Mouse (Mus musculus) embryonic facial prominence, embryonic 13.5 days (tissue): ENCODE measurements around the gene Pard3. TPM values are rescaled to one million over a fixed set of nuclear protein-coding genes. Genes with fewer than 3 reads are reported as not detected.

Source experiments
- ATAC-seq: fragments of 200-750 bp; cut with Nextera tagmentation; 2 replicates; pipeline ENCODE4 v1.8.0; 2017; ENCODE audit warnings: low read depth; ENCODE audit not compliant: insufficient number of reproducible peaks, insufficient read depth, low FRiP score, low TSS enrichment
- H3K27ac ChIP-seq: fragments of 300-500 bp; sonication (generic); 2 replicates; pipeline ENCODE4 v1.5.1; 2015; ENCODE audit warnings: moderate library complexity, mild to moderate bottlenecking, inconsistent platforms
- H3K27me3 ChIP-seq: fragments of 300-500 bp; sonication (generic); 2 replicates; pipeline ENCODE4 v1.6.1; 2015; ENCODE audit warnings: mild to moderate bottlenecking, inconsistent platforms
- H3K36me3 ChIP-seq: fragments of 300-500 bp; sonication (generic); 2 replicates; pipeline ENCODE4 v1.6.1; 2015; ENCODE audit warnings: mild to moderate bottlenecking, inconsistent platforms
- H3K4me1 ChIP-seq: fragments of 300-500 bp; sonication (generic); 2 replicates; pipeline ENCODE4 v1.6.1; 2015; ENCODE audit warnings: inconsistent platforms
- H3K4me2 ChIP-seq: fragments of 300-500 bp; sonication (generic); 2 replicates; pipeline ENCODE4 v1.6.1; 2015; ENCODE audit warnings: moderate library complexity, mild to moderate bottlenecking, inconsistent platforms
- H3K4me3 ChIP-seq: fragments of 300-500 bp; sonication (generic); 2 replicates; pipeline ENCODE4 v1.5.1; 2015; ENCODE audit warnings: mild to moderate bottlenecking, inconsistent platforms
- H3K9ac ChIP-seq: fragments of 300-500 bp; sonication (generic); 2 replicates; pipeline ENCODE4 v1.6.1; 2015; ENCODE audit warnings: mild to moderate bottlenecking, inconsistent platforms
- H3K9me3 ChIP-seq: fragments of 300-500 bp; sonication (generic); 2 replicates; pipeline ENCODE4 v1.6.1; 2016; ENCODE audit warnings: inconsistent platforms
- WGBS: fragments of 180-500 bp; shearing (Covaris S2); methylation state at CpG from one replicate; pipeline ENCODE4 v1.1.7; 2015; ENCODE audit warnings: mixed read lengths; 5-methylcytosine and 5-hydroxymethylcytosine counted together
- polyA plus RNA-seq: library from polyadenylated mRNA; unstranded; fragments of >200 nt; fragmentation: Nextera tagmentation; extraction: Ambion mirVana; gene quantifications from 2 replicates; pipeline ENCODE4 v1.2.1, GENCODE M21; 2015

Pard3 gene
- polyA plus RNA-seq, 1 experiment from 2014 or later: 35.6 TPM

DNA sequence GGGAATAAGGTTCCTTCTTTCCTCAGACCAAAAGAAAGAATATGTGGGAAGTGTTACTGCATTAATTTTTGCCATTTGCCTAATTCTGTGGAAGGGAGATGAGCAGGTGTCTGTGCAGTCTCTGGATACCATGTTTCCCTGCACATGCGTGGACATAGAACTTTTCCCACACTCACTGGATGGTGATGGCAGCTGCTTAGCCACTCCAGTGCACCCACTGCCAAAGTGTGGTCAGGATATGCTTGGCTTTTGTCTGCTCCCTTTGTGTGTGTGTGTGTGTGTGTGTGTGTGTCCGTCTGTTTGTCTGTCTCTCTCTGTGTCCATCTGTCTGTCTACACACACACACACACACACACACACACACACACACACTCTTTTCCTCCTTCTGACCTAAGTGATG lies 119.8 kb downstream of the Pard3 start:
- WGBS: 42% methylated on average over 2 of the region's 2 CpGs
- Histone ChIP-seq H3K27ac (peak overlapping the region; percentile 16; the same call in 1 of the 2 replicates), H3K9ac (no peak overlapping the region), H3K36me3 (no peaks in the 10 kb centered on the region), H3K9me3 (no peaks in the 10 kb centered on the region), H3K27me3 (no peaks in the 10 kb centered on the region), H3K4me2 (no peak overlapping the region), H3K4me3 (no peak overlapping the region), H3K4me1 (peaks cover 56% of the 10 kb centered on the region)
- ATAC-seq: no peak

DNA sequence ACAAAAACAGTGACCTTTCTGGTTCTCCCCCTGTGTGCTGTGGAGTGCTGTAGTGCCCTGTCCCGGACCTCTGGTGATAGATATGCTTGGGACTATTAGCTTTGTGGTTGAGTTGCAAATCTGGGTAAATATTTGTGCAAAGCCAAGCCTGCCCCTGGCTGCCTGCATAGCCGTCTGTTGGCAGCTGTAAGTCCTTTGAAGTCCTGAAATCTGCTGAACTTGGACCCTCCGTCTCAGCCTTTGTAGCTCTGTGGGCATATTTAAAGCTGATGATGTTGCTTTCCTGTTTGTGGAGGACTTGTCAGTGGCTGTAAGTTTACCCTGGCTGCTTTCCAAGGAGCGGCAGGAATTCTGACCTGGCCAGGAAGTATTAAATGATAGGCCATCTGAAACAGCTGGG lies 120.3 kb downstream of the Pard3 start:
- H3K4me3 ChIP-seq: no peak overlapping the region
- peak overlapping the region; percentile 16; the same call in 1 of the 2 replicates for H3K27ac ChIP-seq
- no peak overlapping the region for H3K9ac ChIP-seq
- ATAC-seq: no peak
- WGBS: 23% methylated on average over 4 of the region's 4 CpGs
- H3K9me3 ChIP-seq: no peaks in the 10 kb centered on the region
- no peak overlapping the region for H3K4me2 ChIP-seq
- H3K4me1 ChIP-seq: peaks cover 56% of the 10 kb centered on the region
- H3K36me3 ChIP-seq: no peaks in the 10 kb centered on the region
- H3K27me3 ChIP-seq: no peaks in the 10 kb centered on the region

DNA sequence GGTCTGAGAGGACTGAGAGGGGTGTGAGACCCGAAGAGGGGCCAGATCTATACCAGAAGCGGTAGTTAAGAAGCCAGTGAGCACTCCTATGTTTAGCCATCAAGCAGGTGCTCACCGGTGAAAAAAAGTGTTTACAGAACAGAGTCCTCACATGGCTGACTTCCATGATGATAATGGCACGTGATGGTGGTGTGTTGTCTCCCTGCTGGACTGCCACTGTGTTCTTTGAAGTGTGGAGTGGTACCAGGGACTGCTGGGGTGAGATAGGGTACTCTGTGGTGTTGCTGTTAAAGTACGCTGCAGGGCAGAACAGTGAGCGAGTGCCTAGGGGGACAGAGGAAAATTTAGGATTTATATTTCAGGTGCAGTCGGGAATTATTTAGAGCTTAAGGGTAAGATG lies 122.2 kb downstream of the Pard3 start:
- H3K36me3 ChIP-seq: no peaks in the 10 kb centered on the region
- ATAC-seq: no peak
- no peak overlapping the region for H3K4me2 ChIP-seq
- H3K27me3 ChIP-seq: no peaks in the 10 kb centered on the region
- H3K27ac ChIP-seq: no peak overlapping the region
- WGBS: 59% methylated on average over 7 of the region's 7 CpGs
- H3K9ac ChIP-seq: no peak overlapping the region
- H3K9me3 ChIP-seq: no peaks in the 10 kb centered on the region
- peaks cover 65% of the 10 kb centered on the region for H3K4me1 ChIP-seq
- no peak overlapping the region for H3K4me3 ChIP-seq

DNA sequence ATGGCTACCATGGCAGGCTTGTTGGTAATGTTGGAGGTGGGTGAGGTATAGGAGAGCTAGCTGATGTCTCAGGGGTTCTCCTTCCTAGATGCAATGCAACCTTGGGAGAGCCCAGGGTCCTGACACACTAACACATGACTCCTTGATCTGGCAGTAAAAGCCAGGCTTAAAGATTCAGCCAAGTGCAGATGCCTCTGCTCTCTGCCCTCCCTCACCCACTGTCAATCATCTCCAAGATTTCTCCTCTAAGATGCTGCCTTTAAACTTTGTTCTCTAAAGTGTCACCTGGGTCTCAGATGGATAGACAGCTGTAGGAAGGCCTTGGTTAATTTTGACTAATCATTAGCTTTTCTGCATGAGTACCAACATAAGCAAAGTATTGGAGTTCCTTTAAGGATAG lies 125.0 kb downstream of the Pard3 start:
- no peak overlapping the region for H3K27ac ChIP-seq
- H3K9me3 ChIP-seq: no peaks in the 10 kb centered on the region
- H3K27me3 ChIP-seq: no peaks in the 10 kb centered on the region
- no peak overlapping the region for H3K4me3 ChIP-seq
- peaks cover 53% of the 10 kb centered on the region for H3K4me1 ChIP-seq
- H3K36me3 ChIP-seq: no peaks in the 10 kb centered on the region
- ATAC-seq: no peak
- no peak overlapping the region for H3K4me2 ChIP-seq
- H3K9ac ChIP-seq: no peak overlapping the region

DNA sequence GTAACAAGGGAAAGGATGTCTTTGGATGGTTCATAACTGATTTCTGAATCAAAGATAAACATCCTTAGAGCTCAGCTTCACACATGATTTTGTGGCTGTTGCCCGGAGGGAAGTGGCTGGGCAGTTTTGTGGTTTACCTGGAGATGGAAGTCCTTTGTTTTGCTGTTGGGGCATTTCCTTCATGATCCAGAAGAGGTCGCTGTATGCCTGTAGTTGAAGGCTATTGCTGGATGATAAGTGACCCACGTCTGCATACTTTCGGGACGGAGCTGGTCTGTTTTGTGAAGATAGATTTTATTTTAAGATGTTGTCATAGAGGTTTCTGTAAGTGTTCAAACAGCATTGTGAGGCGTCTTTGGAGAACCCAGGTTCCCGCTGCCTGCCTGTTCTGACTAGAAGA lies 126.7 kb downstream of the Pard3 start:
- H3K4me1 ChIP-seq: peaks cover 45% of the 10 kb centered on the region
- no peaks in the 10 kb centered on the region for H3K36me3 ChIP-seq
- no peak overlapping the region for H3K9ac ChIP-seq
- no peak overlapping the region for H3K4me2 ChIP-seq
- no peak for ATAC-seq
- no peaks in the 10 kb centered on the region for H3K9me3 ChIP-seq
- 40% methylated on average over 7 of the region's 7 CpGs for WGBS
- H3K27me3 ChIP-seq: no peaks in the 10 kb centered on the region
- no peak overlapping the region for H3K4me3 ChIP-seq
- no peak overlapping the region for H3K27ac ChIP-seq

DNA sequence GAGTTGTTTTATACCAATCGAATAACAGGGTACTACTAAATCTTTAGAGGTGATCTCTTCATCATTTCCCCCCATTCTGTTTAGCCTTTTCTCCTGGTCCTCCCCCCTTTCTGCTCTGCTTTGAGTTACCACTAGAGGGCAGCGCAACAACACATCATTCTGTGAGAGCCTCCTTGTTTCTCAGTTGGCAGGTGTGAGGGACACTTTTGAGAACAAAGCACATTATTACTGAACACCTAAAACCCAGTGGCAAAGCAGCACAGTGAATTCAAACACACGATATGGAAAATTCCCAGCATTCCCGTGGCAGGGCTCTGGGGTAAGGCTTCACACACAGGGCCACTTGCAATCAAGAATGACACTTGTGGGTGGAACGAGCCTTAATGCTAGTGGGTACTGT lies 127.7 kb downstream of the Pard3 start:
- H3K9ac ChIP-seq: no peak overlapping the region
- no peaks in the 10 kb centered on the region for H3K36me3 ChIP-seq
- H3K4me3 ChIP-seq: no peak overlapping the region
- H3K27me3 ChIP-seq: no peaks in the 10 kb centered on the region
- H3K9me3 ChIP-seq: no peaks in the 10 kb centered on the region
- H3K4me2 ChIP-seq: no peak overlapping the region
- H3K27ac ChIP-seq: no peak overlapping the region
- H3K4me1 ChIP-seq: peaks cover 49% of the 10 kb centered on the region
- no peak for ATAC-seq
- WGBS: 44% methylated on average over 5 of the region's 5 CpGs

DNA sequence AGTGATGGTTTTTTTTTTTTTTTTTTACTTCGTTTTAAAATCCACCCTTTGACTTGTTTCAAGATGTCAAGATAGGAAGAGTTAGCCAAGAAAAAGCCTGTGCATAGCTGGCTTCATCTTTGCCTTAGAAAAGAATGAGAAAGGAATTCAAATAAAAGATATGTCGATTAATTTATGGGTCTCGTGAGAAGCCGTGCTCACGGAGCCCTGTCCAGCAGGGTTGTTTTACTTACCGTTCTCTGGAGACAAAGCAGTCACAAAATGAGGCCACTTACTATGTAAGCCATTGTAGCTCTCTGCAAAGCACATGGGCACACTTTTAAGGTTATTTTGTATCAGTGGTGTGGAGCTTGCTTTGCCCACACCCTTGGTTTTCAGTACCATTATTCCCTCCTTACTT lies 128.1 kb downstream of the Pard3 start:
- Histone ChIP-seq H3K9ac (no peak overlapping the region), H3K27ac (no peak overlapping the region), H3K4me3 (no peak overlapping the region), H3K4me1 (peaks cover 49% of the 10 kb centered on the region), H3K36me3 (no peaks in the 10 kb centered on the region), H3K27me3 (no peaks in the 10 kb centered on the region), H3K9me3 (no peaks in the 10 kb centered on the region), H3K4me2 (no peak overlapping the region)
- WGBS: 77% methylated on average over 6 of the region's 6 CpGs
- ATAC-seq: no peak

DNA sequence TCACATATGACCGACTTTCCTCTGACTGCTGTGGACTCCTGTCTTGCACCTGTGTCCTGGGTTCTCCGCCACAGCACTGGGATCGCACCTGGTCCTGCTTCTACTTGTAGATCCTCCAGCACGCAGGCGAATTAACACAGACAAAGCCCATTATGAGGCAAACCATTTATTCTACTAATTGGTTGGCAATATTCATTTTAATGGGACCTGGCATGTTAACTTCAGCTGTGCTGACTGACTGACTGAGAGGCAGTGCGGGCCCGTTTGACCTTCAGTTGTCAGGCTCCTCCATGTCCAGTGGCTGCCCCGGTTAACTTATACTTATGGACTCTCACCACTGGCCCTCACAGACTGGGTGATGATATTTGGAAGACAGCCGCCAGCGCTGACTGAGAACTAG lies 128.6 kb downstream of the Pard3 start:
- 90% methylated on average over 10 of the region's 10 CpGs for WGBS
- H3K9me3 ChIP-seq: no peaks in the 10 kb centered on the region
- H3K9ac ChIP-seq: no peak overlapping the region
- no peaks in the 10 kb centered on the region for H3K36me3 ChIP-seq
- H3K4me1 ChIP-seq: peaks cover 51% of the 10 kb centered on the region
- H3K4me3 ChIP-seq: no peak overlapping the region
- no peaks in the 10 kb centered on the region for H3K27me3 ChIP-seq
- no peak overlapping the region for H3K27ac ChIP-seq
- no peak for ATAC-seq
- no peak overlapping the region for H3K4me2 ChIP-seq

DNA sequence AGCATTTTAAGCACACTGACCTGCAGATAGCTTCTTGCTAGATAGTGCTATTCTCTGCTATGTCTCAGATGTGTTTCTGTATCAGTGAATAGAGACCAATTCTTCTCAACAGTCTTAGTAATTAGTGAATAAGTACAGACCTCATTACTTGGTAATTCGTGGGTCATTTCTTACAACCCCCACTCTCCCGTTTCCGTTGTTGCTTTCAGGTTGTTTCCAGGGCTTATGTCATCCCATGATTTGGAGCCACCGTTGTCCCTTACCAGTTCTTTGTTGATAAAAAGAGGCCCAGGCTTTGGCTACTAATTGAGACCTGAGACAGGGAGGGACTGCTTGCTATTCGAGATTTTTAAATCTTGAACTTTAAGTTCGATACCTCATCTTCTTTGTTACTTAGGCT lies 129.7 kb downstream of the Pard3 start:
- H3K27ac ChIP-seq: no peak overlapping the region
- H3K9me3 ChIP-seq: no peaks in the 10 kb centered on the region
- no peaks in the 10 kb centered on the region for H3K27me3 ChIP-seq
- no peak overlapping the region for H3K4me3 ChIP-seq
- no peak overlapping the region for H3K9ac ChIP-seq
- peaks cover 51% of the 10 kb centered on the region for H3K4me1 ChIP-seq
- no peak overlapping the region for H3K4me2 ChIP-seq
- WGBS: 65% methylated on average over 6 of the region's 6 CpGs
- no peaks in the 10 kb centered on the region for H3K36me3 ChIP-seq
- ATAC-seq: no peak

DNA sequence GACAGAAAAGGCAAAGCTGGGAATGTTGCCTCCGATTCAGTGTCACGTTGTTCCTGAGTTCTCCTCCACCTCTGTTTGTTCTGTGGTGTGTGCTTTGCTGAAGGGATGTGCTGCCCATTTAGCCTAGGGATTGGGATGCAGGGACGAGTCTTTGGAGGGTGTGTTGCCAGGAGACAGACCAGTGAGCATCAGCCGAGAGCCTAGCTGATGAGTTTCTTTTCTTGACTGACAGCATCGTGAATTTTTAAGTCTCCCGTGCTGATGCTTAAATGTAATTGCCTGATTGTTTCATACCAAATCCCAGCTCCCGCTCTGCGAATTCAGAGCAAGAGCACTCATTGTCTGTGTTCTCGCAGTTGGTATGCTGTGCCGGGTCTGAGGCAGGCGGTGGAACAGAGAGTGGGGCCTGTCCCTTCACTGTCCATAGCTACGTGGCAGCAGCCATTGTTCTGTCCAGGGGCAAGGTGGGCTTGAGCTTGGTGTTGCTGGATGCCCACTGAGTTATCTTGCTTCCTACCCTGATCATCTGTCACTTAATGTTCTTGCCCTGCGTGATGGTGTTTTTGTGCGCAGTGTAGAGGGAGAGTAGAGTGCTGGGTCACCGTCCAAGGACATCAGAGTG lies 131.2 kb downstream of the Pard3 start:
- H3K4me3 ChIP-seq: no peak overlapping the region
- WGBS: 72% methylated on average over 15 of the region's 15 CpGs
- H3K36me3 ChIP-seq: no peaks in the 10 kb centered on the region
- H3K9ac ChIP-seq: no peak overlapping the region
- no peak overlapping the region for H3K4me2 ChIP-seq
- no peaks in the 10 kb centered on the region for H3K9me3 ChIP-seq
- ATAC-seq: no peak
- peaks cover 47% of the 10 kb centered on the region for H3K4me1 ChIP-seq
- no peak overlapping the region for H3K27ac ChIP-seq
- H3K27me3 ChIP-seq: no peaks in the 10 kb centered on the region

DNA sequence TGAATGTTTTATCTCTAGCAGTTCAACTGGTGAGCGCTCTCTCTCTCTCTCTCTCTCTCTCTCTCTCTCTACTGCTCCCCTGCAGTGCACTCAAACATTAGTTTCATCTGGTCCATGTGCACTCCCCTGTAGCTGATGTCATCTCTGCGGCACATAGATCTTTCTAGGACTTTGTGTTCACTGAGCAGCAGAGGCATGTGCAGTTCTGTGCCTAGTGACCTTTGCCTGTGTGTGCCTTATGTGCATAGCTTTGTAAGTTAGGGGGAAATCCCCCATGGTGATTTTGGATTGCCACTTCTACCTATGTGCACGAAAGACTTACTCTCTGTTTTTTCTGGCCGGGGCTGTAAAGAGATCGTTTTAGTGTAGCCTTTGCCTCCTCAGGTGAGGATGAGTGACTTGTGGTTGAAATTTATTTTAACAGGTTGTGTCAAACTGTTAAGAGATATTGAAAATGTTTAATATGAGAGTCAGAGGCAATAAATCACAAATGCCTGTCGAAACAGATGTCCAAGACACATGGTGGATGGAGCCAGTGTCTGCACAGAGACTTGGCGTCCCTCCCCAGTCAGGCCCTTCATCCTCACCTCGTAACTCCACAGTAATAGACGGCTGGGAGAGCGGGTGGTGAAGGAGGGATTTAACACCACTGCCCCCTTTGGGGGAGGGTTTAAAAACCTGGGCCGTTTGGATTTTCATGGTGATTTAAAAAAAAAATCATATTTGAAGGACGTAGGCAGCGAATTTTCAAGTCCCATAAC lies 133.0 kb downstream of the Pard3 start:
- no peak for ATAC-seq
- H3K4me1 ChIP-seq: peaks cover 36% of the 10 kb centered on the region

DNA sequence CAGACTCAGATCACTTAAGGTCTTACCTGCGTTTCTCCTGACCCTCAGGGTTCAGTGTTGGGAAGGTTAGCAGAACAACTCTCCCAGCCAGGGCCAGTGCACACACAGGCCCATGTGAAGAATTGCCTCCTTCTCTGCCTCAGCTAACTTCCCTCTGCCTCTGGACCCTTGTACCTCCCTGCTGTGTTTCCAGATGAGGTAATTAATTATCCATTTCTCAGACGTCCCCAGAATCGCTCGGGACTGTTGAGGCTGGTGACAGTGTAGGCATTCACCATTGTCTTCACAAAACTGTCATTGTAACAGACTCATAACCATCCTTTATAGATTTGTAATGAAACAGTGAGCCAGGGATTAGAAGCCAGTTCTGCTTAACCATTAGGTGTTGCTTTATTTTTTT lies 143.8 kb downstream of the Pard3 start:
- Histone ChIP-seq H3K4me1 (peaks cover 20% of the 10 kb centered on the region), H3K9ac (no peak overlapping the region), H3K27ac (no peak overlapping the region), H3K4me3 (no peak overlapping the region), H3K36me3 (no peaks in the 10 kb centered on the region), H3K27me3 (no peaks in the 10 kb centered on the region), H3K9me3 (no peaks in the 10 kb centered on the region), H3K4me2 (no peak overlapping the region)
- ATAC-seq: no peak
- 38% methylated on average over 4 of the region's 4 CpGs for WGBS

More for the DNA sequence above, 133.0 kb downstream of the Pard3 start:
- no peaks in the 10 kb centered on the region for H3K9me3 ChIP-seq
- no peaks in the 10 kb centered on the region for H3K36me3 ChIP-seq
- H3K4me3 ChIP-seq: no peak overlapping the region
- no peak overlapping the region for H3K4me2 ChIP-seq
- 63% methylated on average over 13 of the region's 13 CpGs for WGBS
- no peak overlapping the region for H3K9ac ChIP-seq
- H3K27ac ChIP-seq: no peak overlapping the region
- H3K27me3 ChIP-seq: no peaks in the 10 kb centered on the region
